Comparison of ENCODE assay signal across 7 mouse cellular contexts in genomic region chr16:90933534-90934176, GRCm38 (mm10). TPM values are rescaled to one million over a fixed set of nuclear protein-coding genes. Genes with fewer than 3 reads are reported as not detected.
A peak's percentile ranks its signal among the peaks of the same experiment; 100 is the strongest.
DNase-seq lines count a peak whose midpoint lies in the region; ATAC-seq lines count a peak whose summit lies in the region.

No protein-coding gene starts in this region.

- no peak for ATAC-seq in lung, embryonic 15.5 days (ENCODE audit: borderline replicate concordance, extremely low read depth, low FRiP score, low TSS enrichment)
- ATAC-seq in embryonic facial prominence, embryonic 14.5 days (ENCODE audit: low read depth), result no peak
- no peak for ATAC-seq in intestine, embryonic 16.5 days
- no peak for ATAC-seq in neural tube, embryonic 15.5 days (ENCODE audit: low FRiP score)

- H3K27ac ChIP-seq in lung, embryonic 15.5 days, result peak overlapping the region; percentile 86
- H3K27ac ChIP-seq in embryonic facial prominence, embryonic 14.5 days (replicated peaks; ENCODE audit: low read depth, low read length), result peak overlapping the region; percentile 78
- H3K27ac ChIP-seq in intestine, embryonic 16.5 days (ENCODE audit: low read length), result peak overlapping the region; percentile 86
- H3K27ac ChIP-seq in neural tube, embryonic 15.5 days (replicated peaks), result peak overlapping the region; percentile 86; the same call in 1 of the 2 replicates

- no peaks in the 10 kb centered on the region for H3K27me3 ChIP-seq in lung, embryonic 15.5 days
- H3K27me3 ChIP-seq in embryonic facial prominence, embryonic 14.5 days (replicated peaks; ENCODE audit: control insufficient read depth, insufficient read depth, low read length), result no peaks in the 10 kb centered on the region
- no peaks in the 10 kb centered on the region for H3K27me3 ChIP-seq in intestine, embryonic 16.5 days (replicated peaks; ENCODE audit: control insufficient read depth, insufficient read depth, low read length)
- H3K27me3 ChIP-seq in neural tube, embryonic 15.5 days (replicated peaks), result no peaks in the 10 kb centered on the region

- H3K36me3 ChIP-seq in lung, embryonic 15.5 days, result peaks cover 11% of the 10 kb centered on the region; the same call in 1 of the 2 replicates
- H3K36me3 ChIP-seq in embryonic facial prominence, embryonic 14.5 days (ENCODE audit: control insufficient read depth, insufficient read depth, low read length), result no peaks in the 10 kb centered on the region
- peaks cover 2% of the 10 kb centered on the region; the same call in 1 of the 2 replicates for H3K36me3 ChIP-seq in intestine, embryonic 16.5 days (ENCODE audit: control insufficient read depth, insufficient read depth, low read length)
- peaks cover 17% of the 10 kb centered on the region for H3K36me3 ChIP-seq in neural tube, embryonic 15.5 days

- 24% methylated on average over 13 of the region's 13 CpGs for WGBS in lung, embryonic 15.5 days
- 27% methylated on average over 13 of the region's 13 CpGs for WGBS in embryonic facial prominence, embryonic 14.5 days
- WGBS in intestine, embryonic 16.5 days, result 29% methylated on average over 13 of the region's 13 CpGs
- 27% methylated on average over 13 of the region's 13 CpGs for WGBS in neural tube, embryonic 15.5 days

- H3K4me3 ChIP-seq in lung, embryonic 15.5 days, result peak overlapping the region; percentile 90
- peak overlapping the region; percentile 81 for H3K4me3 ChIP-seq in embryonic facial prominence, embryonic 14.5 days (ENCODE audit: low read depth, low read length)
- peak overlapping the region; percentile 91 for H3K4me3 ChIP-seq in intestine, embryonic 16.5 days (ENCODE audit: low read length)
- H3K4me3 ChIP-seq in neural tube, embryonic 15.5 days (replicated peaks), result peak overlapping the region; percentile 74

- H3K4me1 ChIP-seq in lung, embryonic 15.5 days, result no peaks in the 10 kb centered on the region
- H3K4me1 ChIP-seq in embryonic facial prominence, embryonic 14.5 days (ENCODE audit: control insufficient read depth, insufficient read depth, low read length), result no peaks in the 10 kb centered on the region
- peaks cover 5% of the 10 kb centered on the region; the same call in 1 of the 2 replicates for H3K4me1 ChIP-seq in intestine, embryonic 16.5 days (ENCODE audit: control insufficient read depth, insufficient read depth, low read length)
- H3K4me1 ChIP-seq in neural tube, embryonic 15.5 days, result peaks cover 14% of the 10 kb centered on the region

- H3K9me3 ChIP-seq in lung, embryonic 15.5 days, result no peaks in the 10 kb centered on the region
- no peaks in the 10 kb centered on the region for H3K9me3 ChIP-seq in embryonic facial prominence, embryonic 14.5 days (ENCODE audit: control insufficient read depth, low read length)
- no peaks in the 10 kb centered on the region for H3K9me3 ChIP-seq in intestine, embryonic 16.5 days (ENCODE audit: control insufficient read depth, low read length)
- H3K9me3 ChIP-seq in neural tube, embryonic 15.5 days (replicated peaks), result no peaks in the 10 kb centered on the region

- peak overlapping the region; percentile 82 for H3K9ac ChIP-seq in lung, embryonic 15.5 days
- peak overlapping the region; percentile 73 for H3K9ac ChIP-seq in embryonic facial prominence, embryonic 14.5 days (ENCODE audit: low read depth, low read length)
- H3K9ac ChIP-seq in intestine, embryonic 16.5 days (ENCODE audit: low read depth, low read length), result peak overlapping the region; percentile 82
- peak overlapping the region; percentile 71 for H3K9ac ChIP-seq in neural tube, embryonic 15.5 days (replicated peaks)

- DNase-seq in lung, postnatal 14 days, result no peak
- DNase-seq in embryonic facial prominence, embryonic 14.5 days (ENCODE audit: low spot score), result no peak
- DNase-seq in left cerebral cortex, adult 11 months (ENCODE audit: low spot score), result no peak
- no peak for DNase-seq in gastrocnemius, adult 18-20 months (ENCODE audit: low spot score)

- peak overlapping the region; percentile 95 for H3K4me2 ChIP-seq in lung, embryonic 15.5 days
- peak overlapping the region; percentile 74 for H3K4me2 ChIP-seq in embryonic facial prominence, embryonic 14.5 days (ENCODE audit: low read depth, low read length)
- H3K4me2 ChIP-seq in intestine, embryonic 16.5 days (ENCODE audit: low read depth, low read length), result peak overlapping the region; percentile 55
- H3K4me2 ChIP-seq in neural tube, embryonic 15.5 days, result peak overlapping the region; percentile 85

RNA-seq across cellular contexts. Expression of gene Cfap298, which starts 1.3 kb away (rescaled TPM):
- 44.1 and 53.3 TPM in 2 replicates for polyA plus RNA-seq in lung, embryonic 15.5 days (2015; fragmentation: Nextera tagmentation; extraction: Ambion mirVana)
- polyA plus RNA-seq in embryonic facial prominence, embryonic 14.5 days (2014; fragmentation: Nextera tagmentation; extraction: Ambion mirVana), result 34.5 and 37.8 TPM in 2 replicates
- 34.0 and 40.9 TPM in 2 replicates for polyA plus RNA-seq in intestine, embryonic 16.5 days (2015; fragmentation: Nextera tagmentation; extraction: Ambion mirVana)
- 44.4 and 45.1 TPM in 2 replicates for polyA plus RNA-seq in neural tube, embryonic 15.5 days (2015; fragmentation: Nextera tagmentation; extraction: Ambion mirVana)
- total RNA-seq in gastrocnemius, adult 18-20 months (2021), result 10 to 100 TPM; 34.0 to 37.1 TPM
